Mouse (Mus musculus) C2C12 (cell line): ENCODE data around the gene Paqr4.

ENCODE experiments used
- CEBPB ChIP-seq: IDR thresholded peaks from one replicate; pipeline ENCODE4 v1.6.1; 2011; ENCODE audit warnings: low read depth, mild to moderate bottlenecking, control low read depth, moderate library complexity
- CTCF ChIP-seq: IDR thresholded peaks from one replicate; pipeline ENCODE4 v1.5.1; 2011; ENCODE audit not compliant: control insufficient read depth, insufficient read depth, insufficient read length
- MAX ChIP-seq: IDR thresholded peaks from one replicate; pipeline ENCODE4 v1.6.1; 2011; ENCODE audit warnings: mild to moderate bottlenecking, control low read depth
- MYOD1 ChIP-seq: IDR thresholded peaks from one replicate; pipeline ENCODE4 v1.6.1; 2011; ENCODE audit warnings: low read depth; ENCODE audit not compliant: control insufficient read depth, insufficient read length
- MYOG ChIP-seq: IDR thresholded peaks from one replicate; pipeline ENCODE4 v1.6.1; 2011; ENCODE audit not compliant: control insufficient read depth, insufficient read length; ENCODE audit errors: extremely low read depth
- USF1 ChIP-seq: IDR thresholded peaks from one replicate; pipeline ENCODE4 v1.6.1; 2011; ENCODE audit warnings: low read depth, mild to moderate bottlenecking, control low read depth, moderate library complexity

DNA sequence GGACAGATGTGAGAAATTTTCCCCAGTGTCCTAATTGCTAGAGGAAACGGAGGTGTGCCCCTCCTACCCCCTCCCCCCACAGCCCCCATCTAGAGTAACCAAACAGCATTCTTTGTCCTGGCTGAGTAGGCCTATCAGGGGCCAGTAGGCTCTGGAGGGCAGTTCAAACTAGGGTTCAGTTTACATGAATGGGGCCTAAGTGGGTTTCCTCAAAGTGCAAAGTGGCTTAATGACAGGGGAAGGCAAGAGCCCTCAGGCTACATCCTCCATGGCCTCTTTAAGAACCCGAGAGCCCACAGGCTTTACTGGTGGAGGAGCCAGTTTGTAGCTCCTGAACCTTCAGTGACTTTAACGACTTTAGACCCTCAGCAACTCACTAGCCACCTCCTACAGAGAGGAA lies 44.9 kb downstream of the Paqr4 start:
- TF ChIP-seq CEBPB (no peak), MYOG (no peak), CTCF (no peak), MYOD1 (no peak), USF1 (no peak), MAX (no peak)
